Mouse (Mus musculus) A20 (cell line): ENCODE results near the gene Sp2.

ENCODE experiments used
- DNase-seq: peaks from one replicate; pipeline ENCODE4 v3.0.0-alpha.2; 2011; ENCODE audit warnings: low read depth, low spot score

Gene Sp2

DNA sequence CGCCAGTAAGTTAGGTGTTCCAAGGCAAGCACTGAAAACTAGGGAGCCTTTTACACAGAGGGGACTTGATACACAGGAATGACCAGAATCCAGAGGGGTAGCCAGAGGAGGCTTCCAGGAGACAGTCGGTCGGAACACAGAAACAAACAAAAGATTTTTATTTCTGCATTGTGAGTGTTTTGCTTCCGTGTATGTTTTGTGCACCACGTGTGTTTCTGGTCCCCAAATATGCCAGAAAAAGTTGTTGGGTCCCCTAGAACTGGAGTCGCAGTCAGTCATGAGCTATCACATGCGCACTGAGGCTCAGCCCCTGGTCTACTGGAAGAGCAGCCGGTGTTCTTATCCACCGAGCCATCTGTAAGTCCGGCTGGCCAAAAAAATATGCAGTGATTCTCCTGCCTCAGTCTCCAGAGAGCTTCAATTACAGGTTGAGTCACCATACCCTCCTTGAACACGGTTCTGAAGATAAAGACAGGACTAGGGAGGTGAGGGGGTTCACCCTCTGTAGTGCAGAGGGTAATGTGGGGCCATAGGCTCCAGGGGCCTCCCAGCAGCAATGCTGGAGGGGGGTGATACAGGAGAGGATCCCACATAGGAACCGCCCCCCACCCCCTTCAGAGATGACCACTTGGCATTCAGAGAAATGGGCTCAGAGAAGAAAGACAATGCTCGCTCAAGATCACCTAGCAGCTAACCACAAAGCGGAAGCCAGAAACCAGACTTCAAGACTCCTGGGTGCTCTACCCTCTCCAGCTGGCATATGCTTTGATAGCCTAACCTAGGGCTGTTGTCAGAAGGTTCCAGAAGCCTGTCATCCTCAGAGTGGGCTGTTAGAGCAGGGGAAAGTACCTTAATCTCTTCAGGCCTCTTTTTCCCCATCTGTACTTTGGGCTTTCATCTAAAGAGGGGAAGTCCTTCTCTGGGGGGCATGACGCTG is 13.3 kb upstream of the Sp2 start:
- DNase-seq: peak; percentile 40

DNA sequence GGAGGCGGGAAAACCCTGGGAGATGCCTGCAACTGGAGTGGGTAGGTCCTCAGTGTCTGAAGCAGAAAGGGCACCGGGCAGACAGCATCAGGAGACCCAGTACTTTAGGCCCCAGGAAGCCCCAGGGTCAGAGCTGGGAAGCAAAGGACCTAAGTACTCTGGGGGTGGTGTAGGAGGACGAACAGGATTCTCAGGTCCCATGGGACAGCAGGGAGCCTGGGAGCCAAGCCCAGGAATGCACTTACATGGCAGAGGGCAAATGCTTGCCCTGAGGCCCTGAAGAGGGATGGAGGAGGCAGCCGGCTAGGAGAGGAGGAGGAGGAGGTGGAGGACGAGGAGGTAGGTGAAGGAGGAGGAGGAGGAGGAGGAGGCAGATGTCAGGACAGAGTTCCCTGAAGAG is 12.3 kb upstream of the Sp2 start:
- DNase-seq: no peak

DNA sequence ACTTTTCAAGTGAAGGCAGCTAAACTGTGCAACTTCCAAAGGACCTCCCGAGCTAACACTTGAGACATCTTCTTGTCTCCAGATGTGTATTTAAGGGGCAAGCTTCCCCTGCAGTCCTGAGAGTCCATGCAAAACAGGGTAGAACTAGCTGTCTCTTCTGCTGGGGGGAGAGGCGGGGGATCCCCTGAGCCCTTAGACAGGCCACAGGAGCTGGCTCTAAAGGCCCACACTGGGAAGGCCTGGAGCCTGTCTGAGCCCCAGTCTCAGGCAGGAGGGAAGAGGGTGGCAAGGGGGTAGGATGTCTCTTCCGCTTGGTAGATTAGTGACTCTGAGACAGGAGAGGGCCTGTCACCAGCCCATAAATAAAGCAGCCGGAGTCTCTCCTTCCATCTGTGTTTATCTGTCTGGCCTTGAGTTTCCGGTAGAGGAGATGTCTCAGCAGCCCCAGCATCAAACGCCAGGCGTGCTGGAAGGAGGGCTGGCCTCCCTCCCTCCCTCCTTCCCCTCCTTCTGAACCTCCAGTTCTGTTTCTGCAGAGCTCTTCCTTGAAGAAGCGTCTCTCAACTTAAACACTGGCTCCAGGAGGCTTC is 10.1 kb upstream of the Sp2 start:
- DNase-seq: peak; percentile 69

DNA sequence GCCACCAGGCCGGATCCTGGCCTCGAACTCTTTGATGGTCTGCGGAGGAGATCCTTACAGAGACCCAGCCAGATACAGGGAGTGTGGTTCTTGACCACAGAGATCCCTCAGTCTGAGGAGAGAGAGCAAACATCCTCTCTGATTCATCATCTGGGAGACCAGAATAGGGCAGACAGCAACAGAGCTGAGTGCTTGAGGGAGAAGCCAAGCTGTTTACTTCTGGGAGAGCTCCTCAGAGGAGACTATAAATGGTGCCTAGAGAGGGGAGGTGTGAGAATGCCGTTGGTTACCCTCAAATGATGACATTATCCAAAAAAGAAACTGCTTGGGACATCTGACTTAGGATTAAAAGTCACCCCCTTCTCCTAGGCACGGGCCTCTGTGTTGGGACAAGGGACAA is 8.7 kb upstream of the Sp2 start:
- no peak for DNase-seq

DNA sequence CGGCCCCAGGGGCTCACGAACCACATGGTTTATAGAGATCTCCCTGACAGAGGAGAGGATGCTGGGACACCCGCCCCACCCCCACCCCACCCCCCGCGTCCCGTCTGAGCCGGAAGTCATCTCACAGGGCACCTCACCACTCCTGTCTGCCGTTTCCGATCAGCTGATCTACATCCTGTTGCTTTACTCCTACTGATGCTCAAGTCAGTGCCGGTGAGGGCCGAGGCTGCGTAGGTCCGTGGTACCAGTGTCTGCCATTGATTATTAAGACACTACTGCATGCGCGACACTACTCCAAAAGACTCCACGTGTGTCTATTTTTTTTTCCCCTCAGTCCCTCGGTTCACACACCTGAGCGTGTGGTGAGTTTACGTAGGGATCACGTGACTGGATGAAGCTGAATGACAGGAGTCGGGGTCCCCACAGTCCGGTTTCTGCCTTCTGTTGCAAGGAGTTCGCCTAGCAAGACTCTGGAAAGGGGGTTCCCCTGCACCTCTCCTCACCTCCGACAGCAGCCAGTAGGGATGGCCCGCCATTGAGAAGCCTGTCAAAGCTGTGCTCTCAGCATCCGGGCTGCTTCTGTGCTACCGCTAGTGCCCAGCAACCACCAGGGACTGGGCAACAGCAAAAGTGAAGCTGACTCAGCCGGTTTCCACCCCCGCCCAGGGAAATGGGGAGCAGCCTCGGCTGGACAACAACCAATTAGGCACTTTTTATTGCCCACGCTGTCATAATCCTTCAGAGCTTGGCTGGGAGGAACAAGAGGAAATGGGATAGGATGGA is 5.3 kb upstream of the Sp2 start:
- peak; percentile 88 for DNase-seq

DNA sequence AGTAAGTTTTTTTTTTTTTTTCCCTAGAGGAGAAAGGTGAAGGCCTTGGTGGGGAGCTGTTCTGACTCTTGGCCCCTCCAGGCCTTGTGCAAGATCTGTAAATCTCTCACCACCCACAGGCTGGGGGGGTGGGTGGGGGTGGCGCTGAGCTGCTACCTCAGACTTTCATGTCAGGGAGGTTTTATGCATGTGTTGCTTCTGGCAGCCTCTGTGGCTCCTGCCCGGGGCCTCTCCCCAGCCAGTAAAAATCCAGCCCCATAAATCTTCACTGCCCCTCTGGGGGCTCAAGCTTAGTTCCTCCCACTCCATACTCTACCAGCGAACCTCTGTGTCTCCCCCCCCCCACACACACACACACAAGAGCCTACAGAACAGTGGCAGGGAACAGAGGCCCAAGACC is 3.7 kb upstream of the Sp2 start:
- no peak for DNase-seq

DNA sequence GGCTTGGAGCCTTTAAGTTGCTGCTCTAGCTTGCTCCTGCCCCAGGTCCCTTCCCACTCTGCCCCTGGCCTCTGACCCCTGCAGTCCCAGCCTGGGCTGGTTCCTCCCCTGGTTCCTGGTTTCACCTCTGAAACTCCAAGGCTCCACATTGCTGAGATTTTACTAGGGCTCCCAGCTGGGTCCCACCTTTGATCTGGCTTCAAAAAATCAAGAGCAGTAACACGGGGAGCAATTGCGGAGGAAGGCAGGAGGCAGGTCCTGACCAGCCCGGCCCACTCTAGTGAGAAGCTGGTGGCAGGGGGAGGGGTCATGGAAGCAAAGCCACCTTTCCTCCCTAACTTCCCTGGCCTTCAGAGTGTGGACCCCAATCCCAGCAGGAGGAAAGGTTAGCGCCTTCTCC is 2.1 kb upstream of the Sp2 start:
- no peak for DNase-seq

DNA sequence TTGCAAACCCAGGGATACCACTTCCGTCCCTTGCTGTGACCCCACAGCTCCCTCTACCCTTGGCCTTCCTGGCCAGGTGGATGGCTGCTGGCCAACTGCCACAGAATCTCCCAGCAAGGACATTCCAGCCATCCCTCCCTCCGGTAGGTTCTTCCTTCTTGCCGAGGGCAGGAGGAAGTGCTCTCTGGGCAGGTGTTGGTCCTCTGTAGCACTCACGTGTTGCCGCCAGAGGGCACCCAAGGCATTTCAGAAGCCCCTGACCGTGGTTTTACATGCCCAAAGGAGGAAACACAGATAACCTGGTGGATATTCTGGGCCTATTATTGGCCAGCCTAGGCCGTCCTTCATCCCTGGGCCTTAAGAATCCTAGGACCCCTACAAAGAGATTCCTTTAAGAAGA is 404 bp downstream of the Sp2 start:
- peak; percentile 88 for DNase-seq

DNA sequence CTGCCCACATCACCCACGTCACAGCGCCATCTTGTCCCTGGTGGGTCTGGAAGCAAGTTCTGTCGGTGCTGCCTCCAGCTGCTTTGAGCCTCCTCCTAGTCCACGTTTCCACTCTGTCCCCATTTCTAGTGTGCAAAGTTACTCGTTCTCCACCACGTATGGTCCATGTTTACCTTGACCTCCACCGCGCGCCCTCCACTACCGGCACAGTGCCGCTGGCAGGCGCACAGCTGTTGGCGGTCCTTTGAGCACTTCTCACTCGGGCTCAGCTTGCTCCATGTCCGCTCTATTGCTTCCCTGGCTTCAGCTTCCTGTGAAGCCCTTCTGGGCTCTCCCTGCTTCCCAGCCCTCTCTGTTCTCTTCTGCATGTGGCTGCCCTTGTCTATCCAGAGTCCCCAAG is 1.3 kb downstream of the Sp2 start:
- DNase-seq: no peak

DNA sequence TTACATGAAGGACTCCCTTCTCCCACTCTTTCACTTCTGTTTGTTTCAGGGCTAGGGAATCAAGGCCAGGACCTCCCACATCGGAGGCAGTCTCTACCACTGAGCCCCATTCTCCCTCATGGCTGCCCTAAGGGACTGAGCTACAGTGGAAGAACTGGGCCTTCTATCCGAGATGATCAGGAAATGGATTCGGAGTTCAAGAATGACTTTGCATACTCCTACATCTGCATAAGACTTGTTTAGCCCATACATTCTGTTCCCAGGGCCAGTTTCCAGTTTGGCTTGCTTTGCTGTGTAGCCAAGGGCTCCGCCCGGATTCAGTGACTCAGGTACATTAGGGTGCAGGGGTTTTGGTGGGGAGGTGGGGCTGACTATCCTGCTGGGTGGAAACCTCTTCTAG is 2.7 kb downstream of the Sp2 start:
- no peak for DNase-seq

DNA sequence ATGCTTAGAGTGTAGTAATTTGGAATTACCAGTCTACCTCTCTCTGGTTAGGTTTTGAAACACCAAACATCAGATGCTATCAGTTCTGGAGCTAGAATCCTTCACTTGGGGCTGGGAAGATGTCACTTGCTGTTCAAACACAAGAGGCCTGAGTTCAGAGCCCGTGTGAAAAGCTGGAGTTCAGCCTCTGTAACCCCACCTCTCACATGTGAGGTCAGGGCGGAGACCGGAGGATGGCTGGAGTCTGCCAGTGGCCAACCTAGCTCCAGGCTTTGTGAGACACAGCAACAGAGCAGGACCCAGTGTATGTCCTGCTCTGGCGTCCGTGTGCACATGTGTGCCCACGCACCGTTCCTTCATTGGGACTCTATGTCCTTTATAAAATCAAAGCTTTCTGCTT is 3.4 kb downstream of the Sp2 start:
- no peak for DNase-seq

DNA sequence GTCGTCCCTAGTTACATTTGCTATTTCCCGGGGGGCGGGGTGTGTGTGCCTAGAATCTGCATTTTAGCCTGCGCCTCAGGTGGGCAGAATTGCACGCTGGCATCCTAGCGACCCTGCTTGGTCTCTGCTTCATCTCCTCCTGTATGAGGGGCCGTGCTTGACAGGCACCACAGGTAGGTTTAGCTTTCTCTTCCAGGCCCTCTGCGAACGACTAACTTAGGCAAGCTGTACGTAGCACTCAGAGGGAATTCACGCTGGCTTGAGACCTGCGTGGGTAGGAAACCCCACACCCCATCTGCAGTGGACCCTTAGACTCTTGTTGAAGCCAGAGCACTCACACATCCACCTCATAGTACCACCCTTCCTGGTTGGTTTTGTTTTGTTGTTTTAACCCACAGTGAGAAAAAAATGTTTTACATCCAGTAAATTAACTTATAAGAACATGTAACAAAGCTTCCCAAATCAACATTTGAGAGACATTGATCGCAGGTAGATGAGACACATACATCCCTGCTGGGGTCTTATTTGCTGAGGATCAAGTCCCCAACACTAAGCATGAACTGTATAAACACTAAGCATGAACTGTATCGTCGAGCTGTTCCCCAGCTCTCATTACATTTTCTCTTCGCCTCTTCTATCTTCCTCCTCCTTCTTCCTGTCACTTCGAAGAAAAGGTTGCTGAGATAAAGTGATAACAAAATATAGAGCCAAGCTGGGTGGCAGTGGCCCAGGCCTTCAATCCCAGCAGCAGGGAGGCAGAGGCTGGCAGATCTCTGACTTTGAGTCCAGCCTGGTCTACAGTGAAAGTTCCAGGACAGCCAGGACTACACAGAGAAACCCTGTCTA is 4.1 kb downstream of the Sp2 start:
- no peak for DNase-seq

DNA sequence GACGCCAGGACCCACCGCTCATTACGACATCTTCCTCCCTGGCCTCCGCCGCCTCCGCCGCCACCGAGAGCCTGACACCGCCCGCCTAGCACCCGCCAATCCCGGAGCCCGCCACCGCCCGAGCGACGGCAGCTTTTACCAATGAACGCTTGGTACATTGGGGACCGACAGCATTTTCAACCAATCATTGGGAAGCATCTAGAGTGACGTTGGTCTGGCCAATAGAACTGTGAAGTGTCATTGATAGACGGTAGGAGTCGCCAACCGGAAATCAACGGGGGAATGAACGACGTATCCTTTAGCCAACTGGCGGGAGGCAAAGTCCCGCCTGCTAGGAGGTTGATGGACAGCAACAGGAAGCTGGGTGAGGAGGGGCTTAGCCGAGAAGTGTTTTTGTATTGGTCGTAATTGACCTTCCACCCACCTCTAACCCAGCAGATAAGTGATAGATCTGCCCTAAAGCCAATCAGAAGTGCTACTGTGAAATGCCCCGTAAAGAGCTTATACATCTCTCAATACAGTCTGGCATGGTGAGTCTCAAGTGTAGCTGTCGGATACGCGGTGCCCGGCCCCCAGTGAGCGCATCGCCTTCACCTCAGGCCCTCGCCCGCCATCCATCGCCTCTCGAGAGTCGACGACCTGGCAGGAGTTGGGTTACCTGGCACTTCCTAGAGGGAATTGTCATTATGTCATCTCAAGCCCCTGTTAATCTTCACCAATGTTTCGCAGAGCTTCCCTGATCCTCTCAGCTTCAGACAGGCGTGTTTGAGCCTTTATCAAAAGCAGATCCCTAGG is 5.0 kb downstream of the Sp2 start:
- DNase-seq: peak; percentile 100

DNA sequence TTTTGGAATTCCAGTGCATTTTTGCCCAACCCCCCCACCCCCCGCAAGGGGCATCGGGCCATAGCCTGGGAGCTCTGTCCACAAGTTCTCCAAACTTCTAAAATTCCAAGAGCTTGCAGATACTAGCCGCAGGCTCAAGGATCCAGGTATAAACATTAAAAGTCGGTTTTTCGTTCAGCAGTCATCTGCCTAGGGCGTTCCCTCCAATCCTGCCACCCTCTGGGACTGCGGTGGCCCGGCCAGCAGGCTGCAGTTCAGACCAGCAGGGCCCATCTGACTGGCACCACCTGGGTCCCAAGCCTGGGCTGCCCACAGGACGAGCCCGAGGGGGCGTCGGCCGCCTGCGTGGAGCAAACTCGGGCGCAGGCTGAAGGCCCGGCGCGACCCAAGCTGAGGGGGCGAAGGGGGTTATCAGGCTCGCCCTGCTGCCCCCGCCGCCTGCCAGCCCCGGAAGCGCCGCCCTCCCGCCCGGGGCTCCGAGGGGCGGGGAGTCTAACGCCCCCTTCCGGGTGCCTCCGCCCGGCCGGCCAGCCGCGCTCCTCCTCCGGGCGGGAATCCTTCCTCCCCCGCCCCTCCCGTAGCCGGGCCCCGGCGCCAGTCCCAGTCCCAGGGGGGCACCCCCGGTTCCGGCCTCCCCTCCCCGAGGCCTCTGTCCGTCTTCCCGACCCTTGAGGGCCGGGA is 5.7 kb downstream of the Sp2 start:
- peak; percentile 96 for DNase-seq

DNA sequence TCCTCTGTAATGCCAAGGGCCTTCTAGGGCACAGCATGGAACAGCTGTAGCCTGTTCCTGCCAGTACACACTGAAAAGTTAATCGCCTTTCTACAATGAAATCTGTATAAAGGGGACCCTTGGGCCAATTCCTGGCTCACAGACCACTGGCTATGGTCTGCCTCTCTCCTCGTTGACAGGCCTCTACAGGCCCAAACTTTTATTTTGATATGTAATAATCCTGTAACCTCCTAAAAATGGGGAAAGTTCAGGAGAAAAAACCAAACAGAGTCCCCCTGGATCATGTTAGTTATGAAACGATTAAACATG is 6.4 kb downstream of the Sp2 start:
- DNase-seq: no peak

DNA sequence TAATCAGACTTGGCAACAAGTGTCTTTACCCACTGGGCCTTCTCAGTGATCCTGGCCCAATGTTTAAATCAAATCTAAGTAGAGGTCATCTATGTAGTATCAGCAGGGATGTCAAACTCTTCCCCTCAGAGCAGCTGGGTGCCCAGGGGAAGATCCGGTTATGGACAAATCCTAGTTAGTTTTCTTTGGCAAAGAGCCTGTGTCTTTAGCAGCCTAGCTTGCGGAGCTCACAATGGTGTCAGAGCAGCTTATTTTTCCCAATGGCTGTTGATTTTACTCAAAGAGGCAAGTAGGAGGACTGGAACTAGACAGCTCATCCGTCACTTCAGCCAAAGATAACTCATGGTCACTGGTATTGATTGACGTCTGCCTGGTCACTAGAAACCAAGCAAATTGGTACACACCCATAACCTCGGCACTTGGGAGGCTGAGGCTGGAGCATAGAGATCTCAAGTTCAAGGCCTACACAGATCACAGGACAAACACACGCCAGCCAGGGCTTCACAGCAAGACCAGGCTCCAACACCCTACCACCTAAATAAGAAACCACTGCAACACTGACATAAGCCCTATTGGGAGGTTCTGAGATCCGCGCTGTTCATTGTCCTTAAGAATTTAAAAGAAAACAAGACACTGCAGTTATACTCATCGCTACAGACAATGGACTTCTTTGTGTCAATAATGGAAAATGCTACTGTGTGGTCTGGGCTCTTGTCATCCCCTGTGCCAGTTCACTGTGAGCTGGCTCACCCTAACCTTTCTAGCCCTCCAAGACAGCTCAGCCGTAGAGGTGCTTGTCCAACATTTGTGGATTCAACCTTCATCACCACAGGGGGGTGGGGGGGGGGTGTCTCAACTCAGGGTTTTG is 7.0 kb downstream of the Sp2 start:
- no peak for DNase-seq

DNA sequence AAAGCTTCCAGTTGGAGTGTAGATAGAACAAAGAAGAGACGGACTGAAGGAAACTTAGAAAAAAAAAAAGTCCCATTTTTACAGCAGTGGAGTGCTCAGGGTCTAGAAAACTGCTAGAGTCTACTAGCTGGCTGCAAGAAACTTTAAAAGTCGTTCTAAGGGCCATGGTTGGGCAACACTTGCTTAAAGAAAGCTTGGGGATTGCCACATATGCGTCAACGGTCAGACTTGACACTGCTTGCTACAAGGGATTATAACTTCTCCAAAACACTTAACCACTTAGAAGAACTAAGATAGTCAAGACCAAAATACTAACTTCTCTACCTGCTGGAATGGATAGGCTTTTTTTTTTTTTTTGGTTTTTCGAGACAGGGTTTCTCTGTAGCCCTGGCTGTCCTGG is 7.9 kb downstream of the Sp2 start:
- no peak for DNase-seq

DNA sequence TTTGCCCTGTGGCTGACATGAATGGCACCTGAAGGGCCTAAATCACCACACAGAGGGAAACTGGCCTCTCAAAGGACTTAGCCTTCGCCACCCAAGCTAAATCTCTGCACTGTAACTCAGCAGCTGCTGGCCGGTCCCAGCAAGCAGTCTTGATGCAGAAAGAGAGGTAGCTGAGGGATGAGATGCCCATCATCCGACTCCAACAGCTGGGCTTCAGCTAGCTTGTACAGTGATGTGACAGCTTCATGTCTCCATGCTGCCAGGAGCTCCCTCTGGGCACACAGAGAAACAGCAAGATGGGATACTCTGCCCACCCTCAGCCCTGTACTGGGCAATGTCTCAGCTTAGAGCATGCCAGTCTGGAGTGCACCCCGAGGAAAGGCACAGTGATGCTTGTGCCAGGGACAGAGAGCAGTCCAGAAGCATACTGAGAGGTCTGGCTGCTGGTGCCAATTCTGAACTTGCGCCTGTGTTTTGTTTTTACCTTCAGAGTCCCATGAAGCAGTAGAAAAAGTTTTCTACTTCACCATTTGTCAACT is 9.3 kb downstream of the Sp2 start:
- no peak for DNase-seq

DNA sequence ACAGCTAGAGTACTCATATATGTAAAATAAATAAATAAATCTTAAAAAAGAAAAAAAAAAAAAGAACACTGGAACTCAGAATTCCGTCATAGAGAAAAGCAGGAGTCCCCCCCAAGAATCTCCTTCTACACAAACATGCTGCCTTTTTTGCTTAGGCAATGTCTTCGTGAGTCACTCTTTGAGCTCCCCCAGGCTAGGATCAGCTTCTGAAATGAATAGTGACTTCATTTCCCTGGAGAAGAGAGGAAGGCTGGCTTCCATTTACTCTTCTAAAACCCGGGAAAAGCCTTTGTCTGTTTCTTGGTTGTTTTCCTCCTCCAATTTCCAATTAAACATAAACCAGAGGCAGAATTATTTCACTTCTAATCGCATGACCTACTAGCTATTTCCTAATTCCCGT is 9.9 kb downstream of the Sp2 start:
- no peak for DNase-seq
